Mouse (Mus musculus): ENCODE results near the gene Acap2. TPM values are rescaled to one million over a fixed set of nuclear protein-coding genes. Genes with fewer than 3 reads are reported as not detected.
A peak's percentile ranks its signal among the peaks of the same experiment; 100 is the strongest.

The Acap2 gene
- polyA plus RNA-seq, 1 experiment from 2014 or later, result 14.8 TPM

DNA sequence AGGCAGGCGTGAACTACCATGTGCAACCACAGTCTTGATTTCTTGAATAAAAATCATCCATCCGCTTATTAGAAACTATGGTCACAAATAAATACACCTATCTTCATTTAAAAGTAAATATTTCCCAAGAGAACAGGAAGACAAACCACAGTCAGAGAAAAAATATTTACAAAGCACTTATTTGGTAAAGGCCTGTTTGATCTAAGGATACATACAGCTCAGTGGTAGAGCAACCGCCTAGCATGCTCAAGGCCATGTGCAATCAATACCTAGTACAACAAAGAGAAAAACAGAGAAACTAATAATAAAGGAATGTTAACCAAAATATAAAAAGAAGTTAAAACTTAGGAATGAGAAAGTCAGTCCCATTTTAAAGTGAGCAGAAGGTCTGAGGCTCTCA lies 28.8 kb downstream of the Acap2 start:
- Histone ChIP-seq H3K27me3 (ENCODE audit: control insufficient read depth, insufficient read depth, low read length) (no peaks in the 10 kb centered on the region), H3K9me3 (ENCODE audit: control insufficient read depth, low read length) (no peaks in the 10 kb centered on the region), H3K4me3 (ENCODE audit: low read depth, low read length) (no peak overlapping the region), H3K9ac (ENCODE audit: low read length) (no peak overlapping the region), H3K4me2 (replicated peaks; ENCODE audit: low read depth) (no peak overlapping the region), H3K27ac (replicated peaks) (0 out of 2 replicates have a peak overlapping the region, but pooled peaks have one; percentile 1), H3K36me3 (ENCODE audit: control insufficient read depth, insufficient read depth, low read length) (no peaks in the 10 kb centered on the region), H3K4me1 (replicated peaks; ENCODE audit: control insufficient read depth, insufficient read depth) (peaks cover 5% of the 10 kb centered on the region; the same call in 1 of the 2 replicates)
- TF ChIP-seq EP300 (optimal IDR thresholded peaks at IDR 0.05), result no peak
- TF ChIP-seq CTCF (IDR thresholded peaks at IDR 0.05; ENCODE audit: low read depth), result no peak
- DNase-seq (ENCODE audit: low spot score) (no peak), ATAC-seq (ENCODE audit: low FRiP score, low TSS enrichment) (no peak)
- WGBS, result 73% methylated on average over 3 of the region's 3 CpGs

DNA sequence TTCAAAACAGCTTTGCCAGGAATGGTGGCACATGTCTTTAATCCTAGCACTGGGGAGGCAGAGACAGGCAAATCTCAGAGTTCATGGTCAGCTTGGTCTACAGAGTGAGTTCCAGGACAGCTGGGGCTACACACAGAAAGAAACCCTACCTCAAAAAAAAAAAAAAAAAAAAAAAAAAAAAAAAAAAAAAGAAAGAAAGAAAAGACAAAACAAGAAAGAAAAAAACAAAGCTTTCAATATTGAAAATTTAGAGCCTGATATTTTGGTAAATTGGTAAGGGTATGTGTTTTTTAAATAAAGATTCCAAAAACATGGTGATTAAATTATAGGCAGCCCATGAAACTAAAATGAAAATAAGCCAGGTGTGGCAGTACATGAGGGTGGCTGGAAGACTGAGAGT lies 29.6 kb downstream of the Acap2 start:
- H3K4me2 ChIP-seq (replicated peaks; ENCODE audit: low read depth), result no peak overlapping the region
- no peak overlapping the region for H3K27ac ChIP-seq (replicated peaks)
- DNase-seq (ENCODE audit: low spot score) (no peak), ATAC-seq (ENCODE audit: low FRiP score, low TSS enrichment) (no peak)
- H3K4me1 ChIP-seq (replicated peaks; ENCODE audit: control insufficient read depth, insufficient read depth), result peaks cover 5% of the 10 kb centered on the region
- H3K27me3 ChIP-seq (ENCODE audit: control insufficient read depth, insufficient read depth, low read length), result no peaks in the 10 kb centered on the region
- no peak for TF ChIP-seq CTCF (IDR thresholded peaks at IDR 0.05; ENCODE audit: low read depth)
- TF ChIP-seq EP300 (optimal IDR thresholded peaks at IDR 0.05), result no peak
- no peak overlapping the region for H3K9ac ChIP-seq (ENCODE audit: low read length)
- no peak overlapping the region for H3K4me3 ChIP-seq (ENCODE audit: low read depth, low read length)
- no peaks in the 10 kb centered on the region for H3K9me3 ChIP-seq (ENCODE audit: control insufficient read depth, low read length)
- no peaks in the 10 kb centered on the region for H3K36me3 ChIP-seq (ENCODE audit: control insufficient read depth, insufficient read depth, low read length)

DNA sequence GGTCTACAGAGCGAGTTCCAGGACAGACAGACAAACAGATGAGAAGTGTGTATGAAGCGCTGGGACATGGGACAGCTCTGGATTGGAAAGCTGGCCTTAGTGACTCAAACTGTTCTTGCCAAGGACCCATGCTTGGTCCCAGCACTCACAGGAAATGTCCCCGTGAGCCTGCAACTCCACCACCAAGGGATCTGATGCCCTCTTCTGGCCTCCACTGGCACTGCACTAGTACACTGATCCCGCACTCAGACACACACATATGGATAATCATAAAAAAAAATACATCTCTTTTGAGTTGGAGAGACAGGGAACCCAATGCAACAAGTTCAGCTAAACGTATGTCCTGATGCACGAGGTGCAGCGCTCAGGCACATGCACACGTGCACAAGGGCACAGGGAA lies 30.7 kb downstream of the Acap2 start:
- H3K9ac ChIP-seq (ENCODE audit: low read length), result no peak overlapping the region
- TF ChIP-seq EP300 (optimal IDR thresholded peaks at IDR 0.05), result no peak
- TF ChIP-seq CTCF (IDR thresholded peaks at IDR 0.05; ENCODE audit: low read depth), result peak; percentile 59
- H3K4me2 ChIP-seq (replicated peaks; ENCODE audit: low read depth), result no peak overlapping the region
- ATAC-seq (ENCODE audit: low FRiP score, low TSS enrichment), result no peak
- H3K9me3 ChIP-seq (ENCODE audit: control insufficient read depth, low read length), result no peaks in the 10 kb centered on the region
- no peaks in the 10 kb centered on the region for H3K36me3 ChIP-seq (ENCODE audit: control insufficient read depth, insufficient read depth, low read length)
- H3K27ac ChIP-seq (replicated peaks), result no peak overlapping the region
- no peak overlapping the region for H3K4me3 ChIP-seq (ENCODE audit: low read depth, low read length)
- 93% methylated on average over 8 of the region's 8 CpGs for WGBS
- DNase-seq (ENCODE audit: low spot score), result no peak
- H3K4me1 ChIP-seq (replicated peaks; ENCODE audit: control insufficient read depth, insufficient read depth), result peaks cover 8% of the 10 kb centered on the region
- no peaks in the 10 kb centered on the region for H3K27me3 ChIP-seq (ENCODE audit: control insufficient read depth, insufficient read depth, low read length)

DNA sequence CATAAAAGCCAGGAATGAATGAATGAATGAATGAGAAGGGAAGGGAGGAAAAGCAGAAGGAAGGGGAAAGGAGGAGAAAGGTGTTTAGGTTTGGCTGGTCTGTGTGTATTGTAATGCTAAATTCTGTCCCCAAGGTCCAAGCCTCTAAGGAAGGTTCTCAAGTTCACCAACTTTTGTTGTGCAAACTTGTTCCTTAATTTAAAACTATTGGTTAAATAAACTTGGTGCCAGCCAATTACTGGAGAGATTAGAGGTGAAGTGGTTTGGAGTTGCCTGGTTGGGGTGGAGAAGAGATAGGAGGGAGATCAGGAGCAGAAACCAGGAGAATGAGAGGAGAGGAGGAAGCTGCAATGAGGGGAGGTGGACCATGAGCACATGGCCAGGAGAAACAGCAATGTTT lies 31.4 kb downstream of the Acap2 start:
- no peak overlapping the region for H3K27ac ChIP-seq (replicated peaks)
- no peak overlapping the region for H3K4me2 ChIP-seq (replicated peaks; ENCODE audit: low read depth)
- no peak overlapping the region for H3K9ac ChIP-seq (ENCODE audit: low read length)
- H3K4me1 ChIP-seq (replicated peaks; ENCODE audit: control insufficient read depth, insufficient read depth), result peaks cover 8% of the 10 kb centered on the region
- no peaks in the 10 kb centered on the region for H3K36me3 ChIP-seq (ENCODE audit: control insufficient read depth, insufficient read depth, low read length)
- ATAC-seq (ENCODE audit: low FRiP score, low TSS enrichment) (no peak), DNase-seq (ENCODE audit: low spot score) (no peak)
- H3K27me3 ChIP-seq (ENCODE audit: control insufficient read depth, insufficient read depth, low read length), result no peaks in the 10 kb centered on the region
- H3K9me3 ChIP-seq (ENCODE audit: control insufficient read depth, low read length), result no peaks in the 10 kb centered on the region
- no peak overlapping the region for H3K4me3 ChIP-seq (ENCODE audit: low read depth, low read length)
- TF ChIP-seq EP300 (optimal IDR thresholded peaks at IDR 0.05) (no peak), CTCF (IDR thresholded peaks at IDR 0.05; ENCODE audit: low read depth) (no peak)

DNA sequence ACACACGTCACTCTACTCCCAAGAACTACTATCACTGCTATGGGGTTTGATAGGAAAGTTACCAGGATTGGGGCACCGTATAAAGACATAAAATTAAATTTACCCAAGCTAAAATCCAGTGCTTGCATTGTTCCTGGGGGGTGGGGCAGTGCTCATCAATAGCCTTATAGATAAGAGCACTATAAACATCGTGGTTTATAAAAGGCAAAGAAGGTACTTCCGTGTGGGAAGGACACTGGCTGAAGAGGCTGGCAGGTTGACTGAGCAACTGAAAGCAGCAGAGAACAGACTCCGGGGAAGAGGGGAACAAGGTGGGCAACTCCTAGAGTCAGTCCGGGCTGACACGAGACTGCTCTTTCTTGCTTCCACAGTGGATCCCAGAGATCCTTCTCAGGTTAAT lies 33.1 kb downstream of the Acap2 start:
- ATAC-seq (ENCODE audit: low FRiP score, low TSS enrichment) (no peak), DNase-seq (ENCODE audit: low spot score) (no peak)
- 57% methylated on average over 7 of the region's 7 CpGs for WGBS
- no peaks in the 10 kb centered on the region for H3K9me3 ChIP-seq (ENCODE audit: control insufficient read depth, low read length)
- no peaks in the 10 kb centered on the region for H3K36me3 ChIP-seq (ENCODE audit: control insufficient read depth, insufficient read depth, low read length)
- H3K4me2 ChIP-seq (replicated peaks; ENCODE audit: low read depth), result no peak overlapping the region
- H3K27ac ChIP-seq (replicated peaks), result no peak overlapping the region
- TF ChIP-seq CTCF (IDR thresholded peaks at IDR 0.05; ENCODE audit: low read depth) (no peak), EP300 (optimal IDR thresholded peaks at IDR 0.05) (no peak)
- H3K4me3 ChIP-seq (ENCODE audit: low read depth, low read length), result no peak overlapping the region
- H3K4me1 ChIP-seq (replicated peaks; ENCODE audit: control insufficient read depth, insufficient read depth), result peaks cover 8% of the 10 kb centered on the region
- no peaks in the 10 kb centered on the region for H3K27me3 ChIP-seq (ENCODE audit: control insufficient read depth, insufficient read depth, low read length)
- H3K9ac ChIP-seq (ENCODE audit: low read length), result no peak overlapping the region

DNA sequence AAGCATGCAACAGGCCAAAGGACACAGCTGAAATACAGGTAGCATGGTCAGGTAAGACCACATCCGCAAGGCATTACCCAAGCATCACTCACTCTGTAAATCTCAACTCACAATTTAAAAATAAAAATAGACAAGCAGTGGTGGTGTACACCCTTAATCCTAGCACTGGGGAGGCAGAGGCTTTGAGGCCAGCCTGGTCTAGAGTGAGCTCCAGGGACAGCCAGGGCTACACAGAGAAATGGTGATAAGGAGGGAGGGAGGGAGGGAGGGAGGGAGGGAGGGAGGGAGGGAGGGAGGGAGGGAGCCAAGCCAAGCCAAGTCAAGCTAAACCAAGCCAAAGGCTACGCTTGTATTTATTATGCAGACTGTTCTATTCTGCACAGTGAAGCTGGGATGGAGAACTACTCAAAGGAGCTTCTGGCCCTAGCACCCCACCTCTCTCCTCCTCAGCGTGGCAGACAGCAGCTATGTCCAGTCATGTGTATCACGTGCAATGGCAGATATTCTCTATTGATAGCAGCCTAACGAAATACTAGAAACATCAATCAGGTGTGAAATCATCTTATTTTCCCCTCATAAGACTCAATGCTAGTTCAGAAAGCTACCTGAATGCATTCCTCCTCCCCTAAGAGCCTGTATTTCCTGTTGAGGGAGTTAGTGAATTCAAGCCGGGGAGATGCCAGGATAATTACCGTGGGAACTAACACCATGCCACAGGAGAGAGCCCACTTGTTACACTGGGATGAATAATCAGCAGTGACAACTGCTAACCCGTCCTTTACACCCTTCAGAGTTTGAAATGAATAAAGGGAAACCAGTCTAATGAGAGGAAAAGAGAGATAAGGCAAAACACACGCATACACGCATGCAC lies 33.8 kb downstream of the Acap2 start:
- no peak overlapping the region for H3K4me3 ChIP-seq (ENCODE audit: low read depth, low read length)

More for the DNA sequence above, 33.8 kb downstream of the Acap2 start:
- TF ChIP-seq EP300 (optimal IDR thresholded peaks at IDR 0.05) (peak; percentile 68), CTCF (IDR thresholded peaks at IDR 0.05; ENCODE audit: low read depth) (no peak)
- H3K9me3 ChIP-seq (ENCODE audit: control insufficient read depth, low read length), result no peaks in the 10 kb centered on the region
- no peak for DNase-seq (ENCODE audit: low spot score)
- peaks cover 5% of the 10 kb centered on the region for H3K4me1 ChIP-seq (replicated peaks; ENCODE audit: control insufficient read depth, insufficient read depth)
- ATAC-seq (ENCODE audit: low FRiP score, low TSS enrichment), result peak; percentile 53; the same call in 1 of the 2 replicates
- H3K27ac ChIP-seq (replicated peaks), result no peak overlapping the region
- 64% methylated on average over 10 of the region's 10 CpGs for whole genome bisulfite sequencing
- H3K27me3 ChIP-seq (ENCODE audit: control insufficient read depth, insufficient read depth, low read length), result no peaks in the 10 kb centered on the region
- H3K36me3 ChIP-seq (ENCODE audit: control insufficient read depth, insufficient read depth, low read length), result no peaks in the 10 kb centered on the region
- no peak overlapping the region for H3K4me2 ChIP-seq (replicated peaks; ENCODE audit: low read depth)
- no peak overlapping the region for H3K9ac ChIP-seq (ENCODE audit: low read length)
